Mouse (Mus musculus) thymus, adult 2 months (tissue): ENCODE measurements around the gene Spem1. TPM values are rescaled to one million over a fixed set of nuclear protein-coding genes. Genes with fewer than 3 reads are reported as not detected.
"Not testable (repeated sequence)": the region's sequence is repeated elsewhere in the genome, so short reads cannot be mapped to it uniquely, and the experiment has no call there.

Experiments used
- DNase-seq: peaks from one replicate; pipeline ENCODE4 v3.0.0; 2021
- H3K27ac ChIP-seq: fragments of 200-500 bp; 2 replicates; pipeline ENCODE4 v1.5.1; 2012; ENCODE audit warnings: low read length, control low read depth; ENCODE audit not compliant: control insufficient read depth, insufficient read depth
- H3K27me3 ChIP-seq: fragments of 200-500 bp; 2 replicates; pipeline ENCODE4 v1.6.1; 2012; ENCODE audit warnings: mild to moderate bottlenecking, low read length, moderate library complexity, mixed read lengths; ENCODE audit not compliant: control insufficient read depth, insufficient read depth
- H3K36me3 ChIP-seq: fragments of 200-500 bp; 2 replicates; pipeline ENCODE4 v1.6.1; 2012; ENCODE audit warnings: mild to moderate bottlenecking, low read length, moderate library complexity; ENCODE audit not compliant: control insufficient read depth, insufficient read depth
- H3K4me1 ChIP-seq: fragments of 200-500 bp; replicated peaks from 2 replicates; pipeline ENCODE4 v1.6.1; 2012; ENCODE audit warnings: low read length; ENCODE audit not compliant: control insufficient read depth, insufficient read depth
- H3K4me3 ChIP-seq: fragments of 200-500 bp; 2 replicates; pipeline ENCODE4 v1.5.1; 2012; ENCODE audit warnings: mild to moderate bottlenecking, low read length, control low read depth, moderate library complexity; ENCODE audit not compliant: control insufficient read depth, insufficient read depth
- CTCF ChIP-seq: fragments of 200-500 bp; IDR thresholded peaks from 2 replicates; pipeline ENCODE4 v1.5.1; 2012; ENCODE audit warnings: mild to moderate bottlenecking, control low read depth, low read length, moderate library complexity, borderline replicate concordance; ENCODE audit not compliant: control insufficient read depth, poor library complexity, insufficient read depth; ENCODE audit errors: extremely low read depth
- POLR2A ChIP-seq: fragments of 200-500 bp; IDR thresholded peaks from 2 replicates; pipeline ENCODE4 v1.6.1; 2012; ENCODE audit warnings: mild to moderate bottlenecking, low read length, control low read depth, moderate library complexity; ENCODE audit not compliant: control insufficient read depth, poor library complexity, insufficient read depth; ENCODE audit errors: extremely low read depth
- WGBS: fragments of 180-500 bp; shearing (Covaris S2); methylation state at CpG from one replicate; pipeline ENCODE4 v1.1.7; 2018; 5-methylcytosine and 5-hydroxymethylcytosine counted together
- polyA plus RNA-seq: library from polyadenylated mRNA; depleted of rRNA; stranded (reverse); fragments of >200 nt; gene quantifications from 2 replicates; pipeline ENCODE4 v1.2.3, GENCODE M21; 2012; rRNA removed

The Spem1 gene
- polyA plus RNA-seq: 0.20 and 0.61 TPM in 2 replicates

DNA sequence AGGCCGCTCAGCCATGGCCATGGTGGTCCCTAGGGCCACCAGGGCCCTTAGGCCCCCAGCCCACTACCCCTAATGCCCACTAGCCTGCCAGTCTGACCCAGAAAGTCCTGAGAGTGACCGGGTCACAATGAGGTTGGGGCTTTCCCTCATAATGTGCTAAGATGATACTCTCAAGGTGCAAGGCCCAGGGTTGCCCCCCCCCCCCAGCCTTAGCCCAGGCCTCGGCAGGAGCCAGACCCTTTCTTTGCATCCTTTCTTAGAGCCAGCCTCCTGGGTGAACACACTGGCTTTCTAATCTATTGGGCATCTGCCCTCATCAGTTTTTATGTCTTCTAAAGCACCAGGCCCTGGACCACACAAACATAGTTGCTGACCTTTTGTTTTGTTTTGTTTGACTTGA lies at the start of gene Spem1:
Gene Spem1, minus strand, starts transcription at position 101 of the 400 bp plus-strand sequence.
- TF ChIP-seq POLR2A: no peak
- no peak for TF ChIP-seq CTCF
- Histone ChIP-seq H3K4me1 (no peaks in the 10 kb centered on the region), H3K36me3 (no peaks in the 10 kb centered on the region), H3K27me3 (no peaks in the 10 kb centered on the region), H3K27ac (no peak within 1 kb of the TSS; the same call in 1 of the 2 replicates), H3K4me3 (no peak within 1 kb of the TSS)
- no peak for DNase-seq
- WGBS: 93% methylated on average over 3 of the region's 3 CpGs

DNA sequence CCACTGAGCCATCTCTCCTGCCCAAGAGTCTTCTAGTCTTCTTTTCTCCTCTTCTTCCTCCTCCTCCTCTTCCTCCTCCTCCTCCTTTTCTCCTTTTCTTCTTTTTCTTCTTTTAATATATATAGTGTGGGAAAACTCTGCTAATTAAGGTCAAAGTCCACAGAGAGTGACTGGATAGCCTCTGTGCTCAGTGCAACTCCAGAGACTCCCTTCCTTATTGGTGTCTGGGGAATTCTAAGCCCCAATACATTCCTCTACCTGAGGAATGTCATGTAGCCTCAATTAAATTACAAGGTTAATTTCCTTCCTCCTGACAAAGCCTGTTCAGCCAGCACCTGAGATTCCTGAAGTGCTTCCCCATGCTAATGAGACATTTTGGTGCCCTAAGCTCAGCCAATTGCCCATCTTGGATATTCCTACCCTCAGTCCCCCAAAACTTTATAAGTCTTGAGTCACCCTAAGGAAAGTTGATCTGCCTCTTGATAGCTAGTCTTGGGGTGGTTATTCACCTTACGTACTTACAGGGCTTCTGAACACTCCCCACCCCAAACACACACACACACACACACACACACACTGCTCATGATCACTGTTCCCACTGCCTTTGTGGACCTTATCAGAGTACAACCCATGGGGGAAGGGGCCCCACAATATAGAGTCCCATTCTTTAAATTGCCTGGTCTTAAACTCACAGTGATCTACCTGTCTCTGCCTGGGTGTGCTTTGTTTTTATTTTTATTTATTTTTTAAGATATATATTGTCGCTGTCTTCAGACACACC lies 48.5 kb upstream of the Spem1 start:
- H3K4me3 ChIP-seq: no peak overlapping the region
- no peaks in the 10 kb centered on the region for H3K36me3 ChIP-seq
- no peaks in the 10 kb centered on the region for H3K4me1 ChIP-seq
- H3K27ac ChIP-seq: no peak overlapping the region
- WGBS: 99% methylated on average over 2 of the region's 2 CpGs
- no peak for DNase-seq
- no peaks in the 10 kb centered on the region for H3K27me3 ChIP-seq
- no peak for TF ChIP-seq POLR2A
- no peak for TF ChIP-seq CTCF

- no peak overlapping the region for H3K27ac ChIP-seq
- H3K36me3 ChIP-seq: no peaks in the 10 kb centered on the region
- TF ChIP-seq CTCF (no peak), POLR2A (no peak)
- no peak for DNase-seq
- H3K27me3 ChIP-seq: no peaks in the 10 kb centered on the region
- WGBS: 90% methylated on average over 9 of the region's 9 CpGs
- H3K4me3 ChIP-seq: no peak overlapping the region
- H3K4me1 ChIP-seq: no peaks in the 10 kb centered on the region
Measured at GRCm38 (mm10) chr11:69867335-69867734, 45.4 kb upstream of the Spem1 start.

DNA sequence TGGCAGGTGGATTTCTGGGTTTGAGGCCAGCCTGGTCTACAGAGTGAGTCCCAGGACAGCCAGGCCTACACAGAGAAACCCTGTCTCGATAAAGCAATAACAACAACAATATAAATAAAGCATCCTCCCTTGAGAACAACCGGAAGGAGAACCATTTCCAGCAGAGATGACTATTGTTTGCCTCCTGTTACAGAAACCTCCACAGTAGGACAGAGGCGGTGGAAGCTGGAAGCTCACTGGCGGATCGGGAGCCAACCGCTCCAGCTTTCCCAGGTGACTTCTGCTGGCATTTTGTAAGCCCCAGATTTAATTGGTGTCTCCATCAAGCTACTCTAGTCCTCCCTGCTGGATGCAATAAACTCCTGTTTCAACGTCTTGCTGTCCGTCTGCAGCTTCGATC lies 43.6 kb upstream of the Spem1 start:
- 96% methylated on average over 9 of the region's 9 CpGs for WGBS
- no peak overlapping the region for H3K4me3 ChIP-seq
- H3K4me1 ChIP-seq: no peaks in the 10 kb centered on the region
- no peak overlapping the region for H3K27ac ChIP-seq
- H3K36me3 ChIP-seq: no peaks in the 10 kb centered on the region
- TF ChIP-seq CTCF: no peak
- TF ChIP-seq POLR2A: no peak
- no peak for DNase-seq
- no peaks in the 10 kb centered on the region for H3K27me3 ChIP-seq

DNA sequence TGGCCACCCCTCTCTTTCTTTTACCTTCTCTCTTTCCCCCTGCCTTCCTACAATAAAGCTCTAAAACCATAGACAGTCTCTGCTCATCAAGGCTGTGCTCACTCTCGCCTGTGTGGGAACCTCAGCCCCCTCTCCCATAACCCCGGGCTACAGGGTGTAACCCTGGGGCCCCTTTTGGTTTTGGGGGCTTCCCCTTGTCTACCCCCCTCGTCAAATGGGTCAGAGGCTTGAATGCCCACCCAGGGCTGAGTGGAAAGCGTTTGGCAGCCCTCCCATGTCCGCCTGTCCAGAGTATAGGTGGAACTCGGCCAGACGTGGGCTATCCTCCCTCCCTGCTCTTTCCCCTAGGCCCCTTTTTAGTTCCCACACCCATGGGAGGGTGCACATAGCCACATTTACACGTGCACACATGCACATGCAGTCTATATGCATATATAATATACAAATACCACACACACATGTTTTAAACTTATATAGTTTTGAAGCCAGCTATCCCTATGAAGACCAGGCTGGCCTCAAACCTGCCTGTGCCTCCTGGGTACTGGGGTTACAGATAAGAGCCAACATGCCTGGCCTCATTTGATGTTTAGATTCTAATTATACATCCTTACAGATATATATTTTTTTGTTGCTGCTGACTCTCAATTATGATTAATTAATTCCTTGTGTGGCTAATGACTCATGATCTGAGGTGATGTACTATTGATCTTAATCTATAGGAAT lies 42.3 kb upstream of the Spem1 start:
- DNase-seq: no peak
- H3K36me3 ChIP-seq: no peaks in the 10 kb centered on the region
- H3K4me1 ChIP-seq: no peaks in the 10 kb centered on the region
- no peak for TF ChIP-seq POLR2A
- TF ChIP-seq CTCF: no peak
- H3K4me3 ChIP-seq: no peak overlapping the region
- H3K27ac ChIP-seq: no peak overlapping the region
- H3K27me3 ChIP-seq: no peaks in the 10 kb centered on the region
- WGBS: 53% methylated on average over 8 of the region's 8 CpGs

GRCm38 (mm10) chr11:69863729-69864128 lies 41.7 kb upstream of the Spem1 start:
- not testable (repeated sequence) for DNase-seq, H3K4me1 ChIP-seq, H3K27me3 ChIP-seq, H3K36me3 ChIP-seq, H3K4me3 ChIP-seq, H3K27ac ChIP-seq
- 85% methylated on average over 3 of the region's 3 CpGs for WGBS
